Mouse (Mus musculus) urinary bladder, postnatal 36 days (tissue): ENCODE data around the gene Tspoap1.

Experiments used
- DNase-seq, 2 experiments: peaks; one replicate each; pipeline ENCODE4 v3.0.0; 2022; ENCODE audit warnings: low spot score in 2 of 2, mixed read lengths in 1 of 2

Gene Tspoap1

DNA sequence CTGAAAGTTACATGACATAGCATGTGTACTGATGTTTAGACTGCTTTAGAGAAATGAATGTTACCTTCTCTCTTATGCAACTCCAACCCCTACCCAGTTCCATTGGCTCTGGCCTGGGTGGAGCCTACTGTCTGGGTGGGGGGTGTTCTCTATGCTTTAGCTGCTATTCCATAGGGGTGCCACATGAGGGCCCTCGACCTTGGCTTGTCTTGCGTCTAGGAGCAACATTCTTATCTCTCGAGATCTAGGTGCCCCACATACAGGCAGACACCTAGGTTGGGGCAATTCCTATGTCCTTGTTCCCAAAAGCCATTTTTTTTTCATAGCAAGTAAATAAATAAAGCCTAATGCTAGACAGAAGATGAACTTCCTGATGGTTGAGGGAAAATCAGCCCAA lies 734 bp upstream of the Tspoap1 start:
- DNase-seq, result no peak

DNA sequence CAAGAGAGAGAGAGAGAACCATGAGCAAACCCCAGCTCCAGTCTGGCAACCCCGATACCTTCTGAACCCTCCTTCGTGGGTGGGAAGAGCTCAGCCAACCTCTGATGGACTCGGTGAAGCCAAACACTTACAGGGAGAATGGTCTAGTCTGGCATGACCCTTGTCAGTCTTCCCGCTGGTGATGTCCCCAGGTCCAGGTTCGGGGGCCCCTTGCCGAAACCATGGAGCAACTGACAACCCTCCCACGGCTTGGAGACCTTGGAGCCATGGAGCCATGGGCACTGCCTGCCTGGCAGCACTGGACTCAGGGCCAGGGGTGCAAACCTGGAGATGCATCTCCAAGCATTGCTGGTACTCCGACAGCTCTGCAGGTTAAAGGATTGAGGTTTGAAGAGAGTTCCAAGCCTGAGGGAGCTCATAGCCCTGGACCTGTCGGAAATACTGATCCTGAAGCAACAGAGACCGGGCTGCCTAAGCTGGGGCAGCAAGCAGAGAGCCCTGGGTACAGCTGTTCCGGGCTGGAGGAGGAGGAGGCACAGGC lies 910 bp downstream of the Tspoap1 start:
- no peak for DNase-seq

DNA sequence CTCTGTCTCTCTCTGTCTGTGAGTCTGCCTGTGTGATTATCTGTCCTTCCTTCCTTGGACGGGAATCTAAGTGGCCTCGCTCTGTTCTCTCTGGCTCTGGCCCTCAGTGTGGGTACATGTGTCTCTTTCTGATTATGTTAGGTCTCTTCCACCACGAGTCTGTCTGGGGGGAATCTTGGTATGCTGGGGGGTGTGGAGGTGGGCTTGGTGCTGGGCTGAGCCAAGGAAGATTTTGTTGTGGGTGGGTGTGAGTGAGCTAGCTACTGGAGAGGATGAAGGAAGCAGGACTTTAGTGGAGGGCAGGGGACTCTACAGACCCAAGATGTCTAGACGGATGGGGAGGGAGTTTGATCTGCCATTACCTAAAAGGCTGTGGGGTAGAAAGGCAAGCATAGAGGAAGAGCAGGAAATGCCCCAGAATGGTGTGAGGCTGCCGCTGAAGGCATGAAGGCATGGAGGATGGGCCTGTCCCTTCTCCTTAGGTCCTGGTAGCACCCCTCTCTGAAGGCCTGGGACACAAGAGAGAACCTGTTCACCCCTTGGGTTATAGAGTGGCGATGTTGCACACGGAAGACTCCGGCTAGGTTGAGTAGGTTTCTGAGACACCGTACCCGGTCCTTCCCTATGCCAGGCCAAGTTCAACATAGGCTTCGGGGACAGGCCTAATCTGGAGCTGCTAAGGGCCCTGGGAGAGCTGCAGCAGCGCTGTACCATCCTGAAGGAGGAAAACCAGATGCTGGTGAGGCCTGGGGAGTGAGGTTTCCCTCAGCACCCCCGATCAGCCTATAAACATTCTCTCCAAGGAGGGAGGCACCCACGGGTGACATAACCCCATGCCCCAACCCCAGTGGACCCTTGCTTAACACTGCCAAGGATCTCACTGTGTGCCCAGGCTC lies 1.7 kb downstream of the Tspoap1 start:
- DNase-seq, result no peak

DNA sequence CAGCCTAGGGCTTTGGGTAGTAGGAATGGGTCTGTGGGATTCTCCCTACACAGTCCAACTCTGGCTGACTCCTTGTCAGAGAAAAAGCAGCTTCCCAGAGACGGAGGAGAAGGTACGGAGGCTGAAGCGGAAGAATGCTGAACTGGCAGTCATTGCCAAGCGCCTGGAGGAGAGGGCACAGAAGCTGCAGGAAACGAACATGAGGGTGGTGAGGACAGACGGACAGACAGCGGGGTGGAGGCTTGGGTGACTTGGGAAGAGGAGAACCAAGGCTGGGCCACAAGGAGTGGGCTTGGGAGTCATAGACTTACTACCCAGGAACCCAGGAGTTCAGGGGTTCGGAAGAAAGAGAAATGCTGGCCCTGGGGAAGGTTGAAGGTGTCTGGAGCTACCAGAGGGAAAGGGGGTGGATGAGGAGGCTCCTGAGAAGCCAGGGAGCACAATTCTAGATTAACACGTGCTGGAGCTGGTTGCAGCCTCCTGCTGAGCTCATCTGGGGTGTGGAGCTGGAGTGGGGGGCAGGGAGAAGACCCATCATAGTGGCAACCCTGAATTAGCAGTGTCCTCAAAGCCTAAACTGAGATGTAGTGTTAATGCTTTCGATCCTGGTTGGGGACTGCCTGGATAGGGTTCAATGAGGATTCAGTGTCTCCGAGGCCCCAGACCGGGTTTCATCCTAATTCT lies 2.5 kb downstream of the Tspoap1 start:
- no peak for DNase-seq

DNA sequence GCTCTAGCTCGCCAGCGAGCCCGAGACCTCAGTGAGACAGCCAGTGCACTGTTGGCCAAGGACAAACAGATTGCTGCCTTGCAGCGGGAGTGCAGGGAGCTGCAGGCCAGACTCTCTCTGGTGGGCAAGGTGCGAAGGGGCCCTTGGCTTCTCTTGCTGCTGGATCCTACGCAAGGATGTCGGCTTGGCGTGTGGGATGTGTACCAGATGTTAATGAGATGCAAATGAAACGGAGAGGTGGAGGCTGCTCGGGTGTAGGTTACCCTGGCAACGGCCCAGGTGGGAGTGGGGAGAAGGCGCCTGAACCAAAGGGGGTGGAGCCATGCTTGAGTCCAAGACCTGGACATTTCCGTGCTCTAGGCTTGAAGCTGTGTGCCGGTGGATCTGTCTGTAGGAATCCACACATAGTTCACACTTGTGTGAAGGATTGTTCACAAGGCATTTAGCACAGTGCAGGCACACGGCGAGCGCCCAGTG lies 3.2 kb downstream of the Tspoap1 start:
- no peak for DNase-seq

DNA sequence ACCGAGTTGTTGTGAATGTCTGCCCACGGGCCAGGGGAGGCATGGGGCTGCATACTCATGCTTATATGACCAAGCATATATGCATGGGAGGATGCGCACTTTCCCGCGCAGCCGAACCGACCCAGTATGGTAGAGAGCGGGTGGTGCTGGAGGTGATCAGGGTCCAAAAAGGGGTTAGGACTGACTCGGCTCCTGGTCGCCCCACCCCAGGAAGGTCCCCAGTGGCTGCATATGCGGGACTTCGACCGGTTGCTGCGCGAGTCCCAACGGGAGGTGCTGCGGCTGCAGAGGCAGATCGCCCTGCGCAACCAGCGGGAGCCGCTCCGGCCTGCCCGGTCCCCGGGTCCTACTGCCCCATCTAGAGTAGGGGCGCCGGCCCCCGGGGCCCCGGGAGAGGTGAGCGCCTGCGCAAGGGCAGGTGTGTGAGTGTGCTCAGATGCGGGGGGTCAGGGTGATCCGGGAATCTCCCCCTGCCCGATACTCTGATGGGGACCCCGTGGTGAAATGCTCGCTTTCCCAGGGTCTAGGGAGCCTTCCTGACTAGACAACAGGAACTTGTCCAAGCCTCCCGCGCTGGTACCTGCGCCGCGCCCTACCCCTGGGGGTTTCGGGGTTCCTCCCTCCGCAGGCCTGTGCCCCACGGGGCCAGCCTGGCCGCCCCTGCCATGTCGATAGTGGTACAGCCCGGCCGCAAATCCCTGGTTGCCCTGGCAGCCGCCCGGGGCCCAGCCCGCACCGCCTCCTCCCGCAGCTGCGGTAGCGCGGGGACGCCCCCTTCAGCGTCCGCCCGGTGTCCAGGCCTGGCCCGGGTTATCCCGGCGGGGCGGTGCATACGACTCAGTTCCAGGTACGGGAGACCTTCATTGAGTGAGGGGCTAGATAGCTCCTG lies 3.9 kb downstream of the Tspoap1 start:
- DNase-seq, result no peak

DNA sequence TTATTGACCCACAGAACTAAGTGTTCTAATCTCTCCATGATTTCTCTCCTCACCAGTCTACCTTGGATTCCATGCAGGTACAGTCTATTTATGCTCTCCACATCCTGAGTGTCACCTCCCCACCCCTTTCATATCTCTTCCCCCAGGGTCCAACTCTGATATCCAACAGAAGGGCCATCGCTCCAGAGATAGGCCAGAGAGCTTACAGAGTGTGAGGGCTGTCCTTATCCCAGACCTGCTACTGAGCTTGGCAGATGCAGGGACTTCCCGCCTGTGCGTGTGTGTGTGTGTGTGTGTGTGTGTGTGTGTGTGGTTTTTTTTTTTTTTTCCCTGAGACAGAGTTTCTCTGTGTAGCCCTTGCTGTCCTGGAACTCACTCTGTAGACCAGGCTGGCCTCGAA lies 8.4 kb downstream of the Tspoap1 start:
- no peak for DNase-seq

DNA sequence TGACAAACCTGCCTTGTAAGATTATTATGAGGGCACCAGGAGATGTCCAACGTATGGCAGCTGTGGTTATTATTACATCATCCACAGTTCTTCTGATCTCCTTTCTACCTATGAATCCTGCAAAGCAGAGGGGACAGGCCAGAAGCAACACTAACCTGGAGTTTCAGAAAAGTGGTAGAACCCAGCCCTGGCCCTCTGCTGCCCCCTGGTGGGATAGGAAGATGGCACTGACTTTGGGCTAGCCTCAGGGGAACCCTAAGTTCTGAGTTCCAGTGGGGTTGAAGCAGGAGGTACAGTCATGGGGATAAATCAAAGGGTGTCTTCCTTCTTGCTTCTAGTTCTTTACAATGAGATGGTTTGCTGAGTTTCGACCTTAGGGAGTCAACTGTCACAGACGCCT lies 10.6 kb downstream of the Tspoap1 start:
- peak; percentile 74 to 75 for DNase-seq

DNA sequence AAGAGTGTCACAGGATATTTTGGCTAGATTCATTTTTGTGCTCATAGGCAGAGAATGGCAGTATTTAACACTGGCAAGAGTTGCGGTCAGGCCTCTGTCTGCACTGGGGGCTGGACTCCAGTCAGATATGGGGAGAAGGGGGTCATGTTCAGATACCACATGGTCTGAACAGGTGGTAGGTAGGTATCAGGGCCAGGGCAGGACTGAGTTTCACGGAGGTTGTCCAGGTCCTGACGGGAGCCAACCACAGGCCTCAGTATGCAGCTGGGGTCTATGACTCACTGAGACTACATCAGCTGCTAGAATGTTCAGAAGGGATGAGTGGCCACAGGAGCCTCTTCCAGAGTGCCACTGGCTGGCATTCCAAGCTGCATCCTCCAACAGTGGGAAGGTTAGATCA lies 12.0 kb downstream of the Tspoap1 start:
- DNase-seq, result no peak

DNA sequence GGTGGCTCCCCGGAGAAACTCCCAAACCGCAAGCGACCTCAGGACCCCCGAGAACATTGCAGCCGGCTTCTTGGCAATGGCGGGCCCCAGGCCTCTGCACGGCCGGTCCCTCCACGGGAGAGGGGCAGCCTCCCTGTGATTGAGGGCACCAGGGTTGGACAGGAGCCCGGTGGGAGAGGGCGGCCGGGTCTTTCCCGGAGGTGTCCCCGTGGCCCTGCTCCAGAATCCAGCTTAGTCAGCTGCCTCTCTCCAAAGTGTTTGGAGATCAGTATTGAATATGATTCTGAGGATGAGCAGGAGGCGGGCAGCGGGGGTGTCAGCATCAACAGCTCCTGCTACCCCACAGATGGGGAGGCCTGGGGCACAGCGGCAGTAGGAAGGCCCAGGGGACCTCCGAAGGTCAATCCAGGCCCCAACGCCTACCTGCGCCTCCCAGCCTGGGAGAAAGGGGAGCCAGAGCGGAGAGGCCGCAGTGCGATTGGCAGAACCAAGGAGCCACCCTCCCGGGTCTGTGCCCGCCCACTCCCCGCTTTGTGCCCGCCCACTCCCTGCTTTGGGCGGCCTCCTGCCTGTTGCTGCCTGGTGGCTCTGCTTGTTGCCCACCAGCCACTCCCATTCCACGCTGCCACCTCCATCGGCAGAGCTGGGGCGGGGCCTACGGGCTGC lies 17.9 kb downstream of the Tspoap1 start:
- DNase-seq, result peak; percentile 47 to 52

DNA sequence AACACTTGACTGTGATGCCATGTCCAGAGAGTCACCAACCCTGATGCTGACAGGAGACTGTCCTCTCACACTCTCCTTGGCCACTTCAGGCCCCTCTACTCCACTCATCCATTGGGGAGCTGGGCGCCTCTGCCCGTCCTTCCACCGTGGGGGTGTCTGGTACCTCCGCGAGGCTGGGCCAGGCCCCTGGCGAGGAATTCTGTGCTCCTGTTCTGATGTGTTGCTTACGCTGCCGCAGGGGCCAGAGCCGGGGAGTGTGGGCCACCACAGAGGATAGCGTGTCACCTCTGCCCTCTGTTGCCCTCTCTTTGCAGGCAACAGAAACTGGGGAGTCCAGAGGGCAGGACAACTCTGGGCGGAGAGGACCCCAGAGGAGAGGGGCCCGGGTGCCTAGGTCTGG lies 18.6 kb downstream of the Tspoap1 start:
- DNase-seq, result no peak

DNA sequence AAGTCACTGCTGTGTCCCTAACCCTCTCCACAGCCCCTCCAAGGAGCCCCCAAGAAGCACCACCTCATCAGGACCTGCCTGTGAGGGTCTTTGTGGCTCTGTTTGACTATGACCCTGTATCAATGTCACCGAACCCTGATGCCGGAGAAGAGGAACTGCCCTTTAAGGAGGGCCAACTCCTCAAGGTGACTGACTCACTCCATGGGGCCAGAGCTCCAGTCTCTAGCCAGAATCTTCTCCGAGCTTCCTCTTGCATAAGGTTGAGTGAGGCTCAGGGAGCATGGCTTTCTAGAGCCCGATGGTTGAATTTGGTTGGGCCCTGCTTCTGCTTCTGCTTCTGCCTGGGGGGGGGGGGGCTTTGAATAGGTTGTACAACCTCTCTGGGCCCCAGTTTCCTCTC lies 19.1 kb downstream of the Tspoap1 start:
- no peak for DNase-seq

DNA sequence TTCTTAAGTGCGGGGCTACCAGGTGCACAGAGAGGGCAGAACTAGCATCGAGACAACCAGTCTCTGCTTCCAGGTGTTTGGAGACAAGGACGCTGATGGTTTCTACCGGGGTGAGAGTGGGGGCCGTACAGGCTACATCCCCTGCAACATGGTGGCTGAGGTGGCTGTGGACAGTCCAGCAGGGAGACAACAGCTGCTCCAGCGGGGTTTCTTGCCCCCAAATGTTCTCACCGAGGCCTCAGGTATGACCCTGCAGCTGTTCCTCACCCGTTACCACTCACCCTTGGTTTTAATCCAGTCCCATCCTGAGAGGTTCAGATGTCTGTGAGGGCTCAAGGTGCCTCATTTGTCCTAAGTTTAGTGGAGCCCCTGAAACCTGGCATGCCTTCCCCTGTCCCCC lies 19.8 kb downstream of the Tspoap1 start:
- DNase-seq, result no peak

DNA sequence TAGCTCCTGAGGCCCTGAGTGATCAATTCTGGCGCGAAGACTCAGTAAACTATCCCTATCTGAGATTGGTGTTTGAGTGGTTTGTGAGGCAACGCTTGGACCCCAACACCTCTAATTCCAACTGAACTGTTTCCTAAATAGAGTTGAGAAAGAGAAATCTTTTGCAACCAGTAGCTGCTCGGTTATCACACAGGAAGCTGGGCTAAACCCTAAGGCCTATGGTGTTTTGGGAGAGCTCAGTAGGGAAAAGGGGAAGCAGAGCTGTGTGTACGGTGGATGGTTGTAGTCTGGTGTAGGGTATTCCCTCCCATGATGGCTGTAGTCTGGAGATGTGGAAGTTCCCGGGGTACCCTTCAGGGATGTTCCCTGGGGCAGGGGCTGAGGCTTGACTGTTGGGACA lies 29.7 kb downstream of the Tspoap1 start:
- no peak for DNase-seq

DNA sequence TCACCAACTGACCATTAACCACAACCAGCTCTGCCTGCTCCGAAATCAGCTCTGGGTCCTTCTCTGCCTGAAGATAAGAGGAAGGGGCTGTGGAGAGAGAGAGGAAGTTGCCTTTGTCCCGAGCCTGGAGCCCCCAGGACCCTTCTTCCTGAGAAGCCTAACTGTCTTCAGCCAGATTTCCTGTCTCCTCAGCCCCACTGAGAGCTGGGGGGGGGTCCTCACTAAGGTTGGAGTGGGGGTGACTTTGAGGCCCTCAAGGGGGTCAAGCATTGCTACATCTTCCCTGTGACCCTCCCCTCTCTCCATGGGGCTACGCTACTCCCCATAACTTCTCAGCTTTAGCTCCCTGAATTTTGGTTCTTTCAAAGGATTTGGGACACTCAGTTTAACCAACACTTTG lies 33.1 kb downstream of the Tspoap1 start, which contains the start of gene Mpo:
TSS of gene Mpo (plus strand) at position 122 of the 400 bp plus-strand sequence.
- DNase-seq, result no peak

DNA sequence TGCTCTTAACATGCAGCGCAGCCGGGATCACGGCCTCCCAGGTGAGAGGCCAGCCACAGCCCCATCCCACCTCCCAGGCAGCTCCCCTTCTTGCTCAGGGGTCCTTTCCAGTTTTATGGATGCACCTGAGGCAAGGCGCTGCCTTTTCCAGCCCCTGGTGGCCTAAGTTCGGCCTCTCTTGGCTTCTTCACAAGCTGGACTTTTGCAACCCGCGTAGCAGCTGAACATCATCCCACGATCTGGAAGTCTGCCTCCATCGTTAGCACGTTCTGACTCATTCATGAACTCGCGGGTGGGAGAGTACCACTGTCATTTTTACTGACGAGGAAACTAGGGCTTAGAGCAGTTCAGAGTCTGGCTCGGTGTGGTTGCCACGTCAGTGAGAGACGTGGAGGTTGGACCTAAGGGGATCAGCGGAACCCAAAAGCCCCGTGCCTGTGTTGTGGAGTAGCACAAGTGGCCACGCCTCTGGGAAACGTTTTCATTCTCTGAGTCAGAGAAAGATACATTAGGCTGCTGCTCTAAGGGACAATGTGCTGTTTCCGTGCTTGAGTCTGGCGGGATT lies 41.5 kb downstream of the Tspoap1 start:
- DNase-seq, result peak; percentile 31 to 45

DNA sequence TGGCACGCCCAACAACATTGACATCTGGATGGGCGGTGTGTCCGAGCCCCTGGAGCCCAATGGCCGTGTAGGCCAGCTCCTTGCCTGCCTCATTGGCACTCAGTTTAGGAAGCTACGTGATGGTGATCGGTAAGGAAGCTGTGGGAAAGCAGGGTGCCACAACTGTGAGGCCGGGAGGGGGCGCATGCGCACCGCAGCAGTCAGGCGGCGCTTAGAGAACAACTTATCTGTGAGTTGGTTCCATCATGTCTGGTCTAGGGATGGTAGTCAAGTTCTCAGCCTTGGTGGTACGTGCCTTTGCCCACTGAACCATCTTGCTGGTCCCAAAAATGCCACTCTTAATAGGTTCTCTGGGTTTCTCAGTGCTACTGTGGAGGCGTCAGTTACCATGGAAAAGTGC lies 42.3 kb downstream of the Tspoap1 start:
- no peak for DNase-seq

DNA sequence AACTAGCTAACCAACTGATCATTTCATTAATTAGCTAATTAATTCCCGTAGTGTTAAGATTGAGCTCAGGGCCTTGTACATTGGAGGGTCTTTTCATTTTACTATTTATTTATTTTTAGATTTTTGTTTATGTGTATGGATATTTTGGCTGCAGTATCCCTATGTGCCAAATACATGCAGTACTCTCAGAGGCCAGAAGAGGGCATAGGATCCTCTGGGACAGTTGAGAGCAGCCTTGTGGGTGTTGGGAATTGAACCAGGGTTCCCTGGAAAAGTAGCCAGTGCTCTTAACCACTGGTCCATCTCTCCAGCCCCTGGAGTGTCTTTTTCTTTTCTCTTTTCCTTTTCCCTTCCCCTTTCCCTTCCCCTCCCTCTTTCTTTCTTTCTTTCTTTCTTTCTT lies 45.1 kb downstream of the Tspoap1 start:
- DNase-seq, result no peak

DNA sequence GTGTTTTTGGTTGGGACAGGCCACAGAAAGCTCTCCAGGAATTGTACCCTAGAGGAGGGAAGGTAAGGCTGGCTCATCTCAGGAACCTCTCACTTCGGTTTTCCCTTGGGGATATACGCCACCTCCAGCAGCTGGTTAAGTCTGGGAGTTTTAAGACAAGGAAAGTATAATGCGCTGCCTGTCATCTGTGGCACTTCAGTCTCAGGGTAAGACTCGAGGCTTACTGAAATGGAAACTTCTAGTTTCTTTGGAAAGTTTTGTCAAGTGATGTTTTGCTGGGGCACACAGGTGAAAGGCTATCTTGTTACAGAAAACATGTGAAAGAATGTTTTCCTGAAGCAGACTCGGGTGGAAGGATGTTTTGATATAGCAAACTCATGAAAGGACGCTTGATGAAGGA lies 47.1 kb downstream of the Tspoap1 start:
- no peak for DNase-seq

DNA sequence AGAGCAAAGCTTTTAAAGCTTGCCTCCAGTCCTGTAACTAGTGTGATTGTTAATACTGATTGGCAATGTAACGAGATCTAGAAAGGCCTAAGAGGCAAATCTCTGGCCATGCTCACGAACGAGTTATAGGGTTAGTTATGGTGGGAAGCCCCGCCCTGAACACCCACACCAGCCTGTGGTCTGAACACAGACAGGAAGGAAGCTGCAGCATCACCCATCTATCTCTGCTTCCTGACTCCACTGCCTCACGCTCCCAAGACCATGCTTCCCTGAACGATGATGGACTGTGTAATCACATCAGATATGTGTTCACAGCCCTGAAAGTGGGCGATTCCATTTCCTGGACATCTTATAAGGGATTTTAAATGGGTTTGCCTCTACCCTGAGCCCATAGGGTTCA lies 47.9 kb downstream of the Tspoap1 start:
- DNase-seq, result no peak

DNA sequence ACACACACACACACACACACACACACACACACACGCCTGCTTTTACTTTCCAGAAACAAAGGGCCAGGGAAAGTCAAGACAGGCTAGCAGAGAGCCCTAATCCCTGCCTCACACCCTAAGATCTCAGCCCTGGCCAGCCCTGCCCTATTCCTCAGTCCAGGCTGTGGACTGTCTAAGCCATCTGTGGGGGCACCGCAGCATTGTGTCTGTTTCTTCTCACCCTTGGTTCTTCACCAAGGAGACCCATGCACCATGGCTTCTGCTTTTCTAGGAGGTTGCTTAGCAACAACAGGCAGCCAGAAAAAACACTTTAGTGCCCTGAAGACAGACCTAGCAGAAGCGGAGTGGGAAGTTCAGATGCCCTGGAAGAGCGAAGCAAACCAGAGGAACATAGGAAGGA lies 51.1 kb downstream of the Tspoap1 start:
- no peak for DNase-seq
